Mouse (Mus musculus) frontal cortex, postnatal 10 days (tissue): Measurements from ENCODE around the gene Pnpo.
A peak's percentile ranks its signal among the peaks of the same experiment; 100 is the strongest.

ENCODE experiments used
- DNase-seq, 2 experiments: peaks; one replicate each; pipeline ENCODE4 v3.0.0; 2022; ENCODE audit warnings: low spot score in 2 of 2, mixed read lengths in 1 of 2

The Pnpo gene

DNA sequence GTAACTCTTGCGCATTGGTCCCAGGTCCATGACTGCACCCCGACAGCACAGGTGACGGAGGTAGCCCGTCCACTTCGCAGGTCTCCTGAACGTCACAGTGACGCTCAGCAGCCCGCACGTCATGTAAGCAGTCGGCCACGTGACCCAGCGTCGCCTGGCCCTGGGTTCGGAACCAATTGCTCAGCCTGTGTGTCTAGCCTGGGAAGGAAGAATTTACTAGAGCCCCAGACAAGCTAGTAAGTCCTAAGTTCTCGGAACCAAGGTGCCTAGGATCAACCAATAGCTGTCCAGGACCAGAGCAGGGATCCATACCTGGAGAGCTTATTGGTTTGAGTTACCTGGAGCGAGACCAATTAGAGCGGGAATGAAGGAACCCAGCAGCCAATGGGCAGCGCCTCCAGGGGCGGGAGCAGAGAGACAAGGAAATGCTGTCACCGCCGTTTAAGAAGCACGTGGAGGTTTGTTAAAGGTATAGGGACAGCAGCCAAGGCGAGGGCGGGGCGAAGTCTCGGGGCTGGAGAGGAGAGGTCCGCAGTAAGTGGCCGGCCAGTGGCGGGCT is at the start of gene Pnpo:
TSS of gene Pnpo (minus strand) at position 241 of the 559 bp plus-strand sequence.
- DNase-seq, result peak; percentile 91 to 94

DNA sequence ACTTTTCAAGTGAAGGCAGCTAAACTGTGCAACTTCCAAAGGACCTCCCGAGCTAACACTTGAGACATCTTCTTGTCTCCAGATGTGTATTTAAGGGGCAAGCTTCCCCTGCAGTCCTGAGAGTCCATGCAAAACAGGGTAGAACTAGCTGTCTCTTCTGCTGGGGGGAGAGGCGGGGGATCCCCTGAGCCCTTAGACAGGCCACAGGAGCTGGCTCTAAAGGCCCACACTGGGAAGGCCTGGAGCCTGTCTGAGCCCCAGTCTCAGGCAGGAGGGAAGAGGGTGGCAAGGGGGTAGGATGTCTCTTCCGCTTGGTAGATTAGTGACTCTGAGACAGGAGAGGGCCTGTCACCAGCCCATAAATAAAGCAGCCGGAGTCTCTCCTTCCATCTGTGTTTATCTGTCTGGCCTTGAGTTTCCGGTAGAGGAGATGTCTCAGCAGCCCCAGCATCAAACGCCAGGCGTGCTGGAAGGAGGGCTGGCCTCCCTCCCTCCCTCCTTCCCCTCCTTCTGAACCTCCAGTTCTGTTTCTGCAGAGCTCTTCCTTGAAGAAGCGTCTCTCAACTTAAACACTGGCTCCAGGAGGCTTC is 49.0 kb upstream of the Pnpo start:
- DNase-seq, result no peak

GRCm38 (mm10) chr11:96991501-96991900 is 47.7 kb upstream of the Pnpo start:
- DNase-seq, result no peak

DNA sequence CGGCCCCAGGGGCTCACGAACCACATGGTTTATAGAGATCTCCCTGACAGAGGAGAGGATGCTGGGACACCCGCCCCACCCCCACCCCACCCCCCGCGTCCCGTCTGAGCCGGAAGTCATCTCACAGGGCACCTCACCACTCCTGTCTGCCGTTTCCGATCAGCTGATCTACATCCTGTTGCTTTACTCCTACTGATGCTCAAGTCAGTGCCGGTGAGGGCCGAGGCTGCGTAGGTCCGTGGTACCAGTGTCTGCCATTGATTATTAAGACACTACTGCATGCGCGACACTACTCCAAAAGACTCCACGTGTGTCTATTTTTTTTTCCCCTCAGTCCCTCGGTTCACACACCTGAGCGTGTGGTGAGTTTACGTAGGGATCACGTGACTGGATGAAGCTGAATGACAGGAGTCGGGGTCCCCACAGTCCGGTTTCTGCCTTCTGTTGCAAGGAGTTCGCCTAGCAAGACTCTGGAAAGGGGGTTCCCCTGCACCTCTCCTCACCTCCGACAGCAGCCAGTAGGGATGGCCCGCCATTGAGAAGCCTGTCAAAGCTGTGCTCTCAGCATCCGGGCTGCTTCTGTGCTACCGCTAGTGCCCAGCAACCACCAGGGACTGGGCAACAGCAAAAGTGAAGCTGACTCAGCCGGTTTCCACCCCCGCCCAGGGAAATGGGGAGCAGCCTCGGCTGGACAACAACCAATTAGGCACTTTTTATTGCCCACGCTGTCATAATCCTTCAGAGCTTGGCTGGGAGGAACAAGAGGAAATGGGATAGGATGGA is 44.3 kb upstream of the Pnpo start:
- DNase-seq, result no peak

DNA sequence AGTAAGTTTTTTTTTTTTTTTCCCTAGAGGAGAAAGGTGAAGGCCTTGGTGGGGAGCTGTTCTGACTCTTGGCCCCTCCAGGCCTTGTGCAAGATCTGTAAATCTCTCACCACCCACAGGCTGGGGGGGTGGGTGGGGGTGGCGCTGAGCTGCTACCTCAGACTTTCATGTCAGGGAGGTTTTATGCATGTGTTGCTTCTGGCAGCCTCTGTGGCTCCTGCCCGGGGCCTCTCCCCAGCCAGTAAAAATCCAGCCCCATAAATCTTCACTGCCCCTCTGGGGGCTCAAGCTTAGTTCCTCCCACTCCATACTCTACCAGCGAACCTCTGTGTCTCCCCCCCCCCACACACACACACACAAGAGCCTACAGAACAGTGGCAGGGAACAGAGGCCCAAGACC is 42.7 kb upstream of the Pnpo start:
- no peak for DNase-seq

GRCm38 (mm10) chr11:96984903-96985302 is 41.1 kb upstream of the Pnpo start:
- no peak for DNase-seq

DNA sequence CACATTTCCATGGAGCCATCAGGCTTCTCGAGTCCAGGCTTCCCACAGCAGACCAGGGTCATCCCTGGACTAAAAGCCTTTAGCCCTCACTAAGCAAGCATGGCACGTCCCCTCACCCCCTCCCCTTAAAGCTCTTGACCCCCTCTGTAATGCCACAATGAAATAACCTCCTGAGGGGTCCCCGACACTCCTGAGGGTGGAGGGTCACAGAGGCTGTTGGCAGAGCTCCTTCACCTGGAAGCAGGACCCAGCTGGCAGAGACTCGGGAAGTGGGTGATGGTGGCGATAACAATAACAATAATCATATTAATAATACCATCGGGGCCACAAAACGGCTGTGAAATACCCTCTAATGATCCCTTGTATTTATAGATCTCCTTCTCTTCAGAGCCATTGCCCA is 39.1 kb upstream of the Pnpo start, which contains the start of gene Sp2:
TSS of gene Sp2 (minus strand) at position 101 of the 400 bp plus-strand sequence.
- DNase-seq, result no peak

DNA sequence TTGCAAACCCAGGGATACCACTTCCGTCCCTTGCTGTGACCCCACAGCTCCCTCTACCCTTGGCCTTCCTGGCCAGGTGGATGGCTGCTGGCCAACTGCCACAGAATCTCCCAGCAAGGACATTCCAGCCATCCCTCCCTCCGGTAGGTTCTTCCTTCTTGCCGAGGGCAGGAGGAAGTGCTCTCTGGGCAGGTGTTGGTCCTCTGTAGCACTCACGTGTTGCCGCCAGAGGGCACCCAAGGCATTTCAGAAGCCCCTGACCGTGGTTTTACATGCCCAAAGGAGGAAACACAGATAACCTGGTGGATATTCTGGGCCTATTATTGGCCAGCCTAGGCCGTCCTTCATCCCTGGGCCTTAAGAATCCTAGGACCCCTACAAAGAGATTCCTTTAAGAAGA is 38.6 kb upstream of the Pnpo start:
- DNase-seq, result peak; percentile 56 to 79

DNA sequence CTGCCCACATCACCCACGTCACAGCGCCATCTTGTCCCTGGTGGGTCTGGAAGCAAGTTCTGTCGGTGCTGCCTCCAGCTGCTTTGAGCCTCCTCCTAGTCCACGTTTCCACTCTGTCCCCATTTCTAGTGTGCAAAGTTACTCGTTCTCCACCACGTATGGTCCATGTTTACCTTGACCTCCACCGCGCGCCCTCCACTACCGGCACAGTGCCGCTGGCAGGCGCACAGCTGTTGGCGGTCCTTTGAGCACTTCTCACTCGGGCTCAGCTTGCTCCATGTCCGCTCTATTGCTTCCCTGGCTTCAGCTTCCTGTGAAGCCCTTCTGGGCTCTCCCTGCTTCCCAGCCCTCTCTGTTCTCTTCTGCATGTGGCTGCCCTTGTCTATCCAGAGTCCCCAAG is 37.7 kb upstream of the Pnpo start:
- no peak for DNase-seq

DNA sequence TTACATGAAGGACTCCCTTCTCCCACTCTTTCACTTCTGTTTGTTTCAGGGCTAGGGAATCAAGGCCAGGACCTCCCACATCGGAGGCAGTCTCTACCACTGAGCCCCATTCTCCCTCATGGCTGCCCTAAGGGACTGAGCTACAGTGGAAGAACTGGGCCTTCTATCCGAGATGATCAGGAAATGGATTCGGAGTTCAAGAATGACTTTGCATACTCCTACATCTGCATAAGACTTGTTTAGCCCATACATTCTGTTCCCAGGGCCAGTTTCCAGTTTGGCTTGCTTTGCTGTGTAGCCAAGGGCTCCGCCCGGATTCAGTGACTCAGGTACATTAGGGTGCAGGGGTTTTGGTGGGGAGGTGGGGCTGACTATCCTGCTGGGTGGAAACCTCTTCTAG is 36.2 kb upstream of the Pnpo start:
- no peak for DNase-seq

DNA sequence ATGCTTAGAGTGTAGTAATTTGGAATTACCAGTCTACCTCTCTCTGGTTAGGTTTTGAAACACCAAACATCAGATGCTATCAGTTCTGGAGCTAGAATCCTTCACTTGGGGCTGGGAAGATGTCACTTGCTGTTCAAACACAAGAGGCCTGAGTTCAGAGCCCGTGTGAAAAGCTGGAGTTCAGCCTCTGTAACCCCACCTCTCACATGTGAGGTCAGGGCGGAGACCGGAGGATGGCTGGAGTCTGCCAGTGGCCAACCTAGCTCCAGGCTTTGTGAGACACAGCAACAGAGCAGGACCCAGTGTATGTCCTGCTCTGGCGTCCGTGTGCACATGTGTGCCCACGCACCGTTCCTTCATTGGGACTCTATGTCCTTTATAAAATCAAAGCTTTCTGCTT is 35.5 kb upstream of the Pnpo start:
- no peak for DNase-seq

GRCm38 (mm10) chr11:96978401-96979246 is 34.8 kb upstream of the Pnpo start:
- DNase-seq, result no peak

DNA sequence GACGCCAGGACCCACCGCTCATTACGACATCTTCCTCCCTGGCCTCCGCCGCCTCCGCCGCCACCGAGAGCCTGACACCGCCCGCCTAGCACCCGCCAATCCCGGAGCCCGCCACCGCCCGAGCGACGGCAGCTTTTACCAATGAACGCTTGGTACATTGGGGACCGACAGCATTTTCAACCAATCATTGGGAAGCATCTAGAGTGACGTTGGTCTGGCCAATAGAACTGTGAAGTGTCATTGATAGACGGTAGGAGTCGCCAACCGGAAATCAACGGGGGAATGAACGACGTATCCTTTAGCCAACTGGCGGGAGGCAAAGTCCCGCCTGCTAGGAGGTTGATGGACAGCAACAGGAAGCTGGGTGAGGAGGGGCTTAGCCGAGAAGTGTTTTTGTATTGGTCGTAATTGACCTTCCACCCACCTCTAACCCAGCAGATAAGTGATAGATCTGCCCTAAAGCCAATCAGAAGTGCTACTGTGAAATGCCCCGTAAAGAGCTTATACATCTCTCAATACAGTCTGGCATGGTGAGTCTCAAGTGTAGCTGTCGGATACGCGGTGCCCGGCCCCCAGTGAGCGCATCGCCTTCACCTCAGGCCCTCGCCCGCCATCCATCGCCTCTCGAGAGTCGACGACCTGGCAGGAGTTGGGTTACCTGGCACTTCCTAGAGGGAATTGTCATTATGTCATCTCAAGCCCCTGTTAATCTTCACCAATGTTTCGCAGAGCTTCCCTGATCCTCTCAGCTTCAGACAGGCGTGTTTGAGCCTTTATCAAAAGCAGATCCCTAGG is 34.0 kb upstream of the Pnpo start:
- peak; percentile 100 for DNase-seq

DNA sequence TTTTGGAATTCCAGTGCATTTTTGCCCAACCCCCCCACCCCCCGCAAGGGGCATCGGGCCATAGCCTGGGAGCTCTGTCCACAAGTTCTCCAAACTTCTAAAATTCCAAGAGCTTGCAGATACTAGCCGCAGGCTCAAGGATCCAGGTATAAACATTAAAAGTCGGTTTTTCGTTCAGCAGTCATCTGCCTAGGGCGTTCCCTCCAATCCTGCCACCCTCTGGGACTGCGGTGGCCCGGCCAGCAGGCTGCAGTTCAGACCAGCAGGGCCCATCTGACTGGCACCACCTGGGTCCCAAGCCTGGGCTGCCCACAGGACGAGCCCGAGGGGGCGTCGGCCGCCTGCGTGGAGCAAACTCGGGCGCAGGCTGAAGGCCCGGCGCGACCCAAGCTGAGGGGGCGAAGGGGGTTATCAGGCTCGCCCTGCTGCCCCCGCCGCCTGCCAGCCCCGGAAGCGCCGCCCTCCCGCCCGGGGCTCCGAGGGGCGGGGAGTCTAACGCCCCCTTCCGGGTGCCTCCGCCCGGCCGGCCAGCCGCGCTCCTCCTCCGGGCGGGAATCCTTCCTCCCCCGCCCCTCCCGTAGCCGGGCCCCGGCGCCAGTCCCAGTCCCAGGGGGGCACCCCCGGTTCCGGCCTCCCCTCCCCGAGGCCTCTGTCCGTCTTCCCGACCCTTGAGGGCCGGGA is 33.3 kb upstream of the Pnpo start:
- peak in 1 of 2 experiments; percentile 85 for DNase-seq

GRCm38 (mm10) chr11:96976379-96976687 is 32.5 kb upstream of the Pnpo start:
- DNase-seq, result no peak

DNA sequence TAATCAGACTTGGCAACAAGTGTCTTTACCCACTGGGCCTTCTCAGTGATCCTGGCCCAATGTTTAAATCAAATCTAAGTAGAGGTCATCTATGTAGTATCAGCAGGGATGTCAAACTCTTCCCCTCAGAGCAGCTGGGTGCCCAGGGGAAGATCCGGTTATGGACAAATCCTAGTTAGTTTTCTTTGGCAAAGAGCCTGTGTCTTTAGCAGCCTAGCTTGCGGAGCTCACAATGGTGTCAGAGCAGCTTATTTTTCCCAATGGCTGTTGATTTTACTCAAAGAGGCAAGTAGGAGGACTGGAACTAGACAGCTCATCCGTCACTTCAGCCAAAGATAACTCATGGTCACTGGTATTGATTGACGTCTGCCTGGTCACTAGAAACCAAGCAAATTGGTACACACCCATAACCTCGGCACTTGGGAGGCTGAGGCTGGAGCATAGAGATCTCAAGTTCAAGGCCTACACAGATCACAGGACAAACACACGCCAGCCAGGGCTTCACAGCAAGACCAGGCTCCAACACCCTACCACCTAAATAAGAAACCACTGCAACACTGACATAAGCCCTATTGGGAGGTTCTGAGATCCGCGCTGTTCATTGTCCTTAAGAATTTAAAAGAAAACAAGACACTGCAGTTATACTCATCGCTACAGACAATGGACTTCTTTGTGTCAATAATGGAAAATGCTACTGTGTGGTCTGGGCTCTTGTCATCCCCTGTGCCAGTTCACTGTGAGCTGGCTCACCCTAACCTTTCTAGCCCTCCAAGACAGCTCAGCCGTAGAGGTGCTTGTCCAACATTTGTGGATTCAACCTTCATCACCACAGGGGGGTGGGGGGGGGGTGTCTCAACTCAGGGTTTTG is 32.0 kb upstream of the Pnpo start:
- no peak for DNase-seq

DNA sequence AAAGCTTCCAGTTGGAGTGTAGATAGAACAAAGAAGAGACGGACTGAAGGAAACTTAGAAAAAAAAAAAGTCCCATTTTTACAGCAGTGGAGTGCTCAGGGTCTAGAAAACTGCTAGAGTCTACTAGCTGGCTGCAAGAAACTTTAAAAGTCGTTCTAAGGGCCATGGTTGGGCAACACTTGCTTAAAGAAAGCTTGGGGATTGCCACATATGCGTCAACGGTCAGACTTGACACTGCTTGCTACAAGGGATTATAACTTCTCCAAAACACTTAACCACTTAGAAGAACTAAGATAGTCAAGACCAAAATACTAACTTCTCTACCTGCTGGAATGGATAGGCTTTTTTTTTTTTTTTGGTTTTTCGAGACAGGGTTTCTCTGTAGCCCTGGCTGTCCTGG is 31.0 kb upstream of the Pnpo start:
- DNase-seq, result no peak

DNA sequence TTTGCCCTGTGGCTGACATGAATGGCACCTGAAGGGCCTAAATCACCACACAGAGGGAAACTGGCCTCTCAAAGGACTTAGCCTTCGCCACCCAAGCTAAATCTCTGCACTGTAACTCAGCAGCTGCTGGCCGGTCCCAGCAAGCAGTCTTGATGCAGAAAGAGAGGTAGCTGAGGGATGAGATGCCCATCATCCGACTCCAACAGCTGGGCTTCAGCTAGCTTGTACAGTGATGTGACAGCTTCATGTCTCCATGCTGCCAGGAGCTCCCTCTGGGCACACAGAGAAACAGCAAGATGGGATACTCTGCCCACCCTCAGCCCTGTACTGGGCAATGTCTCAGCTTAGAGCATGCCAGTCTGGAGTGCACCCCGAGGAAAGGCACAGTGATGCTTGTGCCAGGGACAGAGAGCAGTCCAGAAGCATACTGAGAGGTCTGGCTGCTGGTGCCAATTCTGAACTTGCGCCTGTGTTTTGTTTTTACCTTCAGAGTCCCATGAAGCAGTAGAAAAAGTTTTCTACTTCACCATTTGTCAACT is 29.7 kb upstream of the Pnpo start:
- DNase-seq, result no peak

DNA sequence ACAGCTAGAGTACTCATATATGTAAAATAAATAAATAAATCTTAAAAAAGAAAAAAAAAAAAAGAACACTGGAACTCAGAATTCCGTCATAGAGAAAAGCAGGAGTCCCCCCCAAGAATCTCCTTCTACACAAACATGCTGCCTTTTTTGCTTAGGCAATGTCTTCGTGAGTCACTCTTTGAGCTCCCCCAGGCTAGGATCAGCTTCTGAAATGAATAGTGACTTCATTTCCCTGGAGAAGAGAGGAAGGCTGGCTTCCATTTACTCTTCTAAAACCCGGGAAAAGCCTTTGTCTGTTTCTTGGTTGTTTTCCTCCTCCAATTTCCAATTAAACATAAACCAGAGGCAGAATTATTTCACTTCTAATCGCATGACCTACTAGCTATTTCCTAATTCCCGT is 29.1 kb upstream of the Pnpo start:
- no peak for DNase-seq

DNA sequence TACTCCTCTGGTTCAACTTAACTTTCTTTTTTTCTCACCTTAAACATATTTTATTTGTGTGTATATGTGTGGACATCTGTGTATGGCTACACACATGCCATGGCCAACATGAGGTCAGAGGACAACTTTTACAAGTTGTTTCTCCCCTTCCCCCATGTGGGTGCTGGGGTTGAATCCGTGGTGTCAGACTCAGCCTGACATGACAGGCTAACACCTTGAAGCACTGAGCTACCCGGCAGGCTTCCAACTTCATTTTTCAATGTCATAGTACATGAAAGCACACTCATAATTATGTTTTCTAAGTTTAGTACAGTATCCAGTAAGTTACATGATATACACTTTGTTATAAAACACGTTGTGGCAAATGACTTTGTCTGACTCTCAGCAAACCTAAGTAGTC is 26.6 kb upstream of the Pnpo start:
- no peak for DNase-seq
